Mouse (Mus musculus) liver, postnatal 0 days (tissue): ENCODE data around the gene Pde10a. TPM values are rescaled to one million over a fixed set of nuclear protein-coding genes. Genes with fewer than 3 reads are reported as not detected.

ENCODE experiments used
- ATAC-seq: fragments of 200-750 bp; cut with Nextera tagmentation; 2 replicates; pipeline ENCODE4 v1.8.0; 2017; ENCODE audit warnings: mild to moderate bottlenecking, moderate library complexity
- DNase-seq: peaks from one replicate; pipeline ENCODE4 v3.0.0-alpha.2; 2016
- H3K27ac ChIP-seq: fragments of 300-500 bp; sonication (generic); 2 replicates; pipeline ENCODE4 v1.5.1; 2014; ENCODE audit warnings: antibody characterized with exemption, moderate library complexity, mild to moderate bottlenecking, low read depth
- H3K27me3 ChIP-seq: fragments of 300-500 bp; sonication (generic); 2 replicates; pipeline ENCODE4 v1.6.1; 2014; ENCODE audit warnings: low read length, control low read depth, mixed read lengths; ENCODE audit not compliant: insufficient read depth
- H3K36me3 ChIP-seq: fragments of 300-500 bp; sonication (generic); replicated peaks from 2 replicates; pipeline ENCODE4 v1.6.1; 2014; ENCODE audit warnings: mild to moderate bottlenecking, control low read depth, low read length, moderate library complexity, mixed read lengths; ENCODE audit not compliant: insufficient read depth
- H3K4me1 ChIP-seq: fragments of 300-500 bp; sonication (generic); 2 replicates; pipeline ENCODE4 v1.6.1; 2014; ENCODE audit warnings: antibody characterized with exemption, mild to moderate bottlenecking, control low read depth; ENCODE audit not compliant: insufficient read depth
- H3K4me2 ChIP-seq: fragments of 300-500 bp; sonication (generic); 2 replicates; pipeline ENCODE4 v1.6.1; 2014; ENCODE audit warnings: low read depth, mild to moderate bottlenecking, low read length, moderate library complexity, mixed read lengths
- H3K4me3 ChIP-seq: fragments of 300-500 bp; sonication (generic); 2 replicates; pipeline ENCODE4 v1.5.1; 2014; ENCODE audit warnings: low read depth, low read length
- H3K9ac ChIP-seq: fragments of 300-500 bp; sonication (generic); replicated peaks from 2 replicates; pipeline ENCODE4 v1.6.1; 2014; ENCODE audit warnings: mild to moderate bottlenecking, moderate library complexity
- H3K9me3 ChIP-seq: fragments of 300-500 bp; sonication (generic); 2 replicates; pipeline ENCODE4 v1.6.1; 2016; ENCODE audit warnings: mild to moderate bottlenecking, control low read depth, low read length, mixed read lengths
- CTCF ChIP-seq: sonication (generic); IDR thresholded peaks from 2 replicates; pipeline ENCODE4 v1.5.1; 2016; ENCODE audit warnings: antibody characterized with exemption, low read depth
- EP300 ChIP-seq: IDR thresholded peaks from 2 replicates; pipeline ENCODE4 v1.6.1; 2016; ENCODE audit warnings: antibody characterized with exemption, low read depth, mild to moderate bottlenecking
- WGBS: fragments of 180-500 bp; shearing (Covaris S2); extraction: QIAGEN DNeasy Blood & Tissue Kit; methylation state at CpG from one replicate; pipeline ENCODE4 v1.1.7; 2014; ENCODE audit not compliant: insufficient replicate concordance; 5-methylcytosine and 5-hydroxymethylcytosine counted together
- polyA plus RNA-seq: library from polyadenylated mRNA; unstranded; fragments of >200 nt; fragmentation: Nextera tagmentation; extraction: Ambion mirVana; gene quantifications from 2 replicates; pipeline ENCODE4 v1.2.1, GENCODE M21; 2015

The Pde10a gene
- polyA plus RNA-seq, 1 experiment from 2014 or later = 0.90 TPM

DNA sequence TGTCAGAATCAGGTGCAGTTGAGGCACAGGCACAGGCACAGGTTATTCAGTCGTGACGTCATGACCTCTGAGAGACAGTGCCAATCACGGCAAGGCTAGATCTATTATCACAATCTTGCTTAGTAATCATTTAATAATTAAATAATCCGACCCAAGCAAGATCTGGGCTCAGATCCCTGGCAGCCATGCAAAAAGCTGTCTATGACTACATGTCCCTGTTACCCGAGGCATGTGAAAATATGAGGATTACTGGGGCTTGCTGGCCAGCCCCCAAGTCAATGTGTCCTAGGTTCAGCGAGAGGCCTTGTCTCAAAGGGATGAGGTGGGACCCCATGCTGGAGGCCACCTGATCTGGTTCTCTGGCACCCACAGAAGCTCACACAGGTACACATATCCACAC is 11.3 kb downstream of the Pde10a start:
- no peak overlapping the region for H3K27ac ChIP-seq
- H3K9ac ChIP-seq = no peak overlapping the region
- no peaks in the 10 kb centered on the region for H3K4me1 ChIP-seq
- ATAC-seq = no peak
- H3K4me3 ChIP-seq = no peak overlapping the region
- H3K9me3 ChIP-seq = no peaks in the 10 kb centered on the region
- TF ChIP-seq CTCF = no peak
- TF ChIP-seq EP300 = no peak
- H3K4me2 ChIP-seq = no peak overlapping the region
- WGBS = 72% methylated on average over 6 of the region's 6 CpGs
- no peak for DNase-seq
- no peaks in the 10 kb centered on the region for H3K36me3 ChIP-seq
- H3K27me3 ChIP-seq = no peaks in the 10 kb centered on the region

GRCm38 (mm10) chr17:8538102-8538501 is 12.9 kb downstream of the Pde10a start:
- H3K27ac ChIP-seq = no peak overlapping the region
- H3K36me3 ChIP-seq = no peaks in the 10 kb centered on the region
- TF ChIP-seq CTCF = peak; percentile 52
- no peak for TF ChIP-seq EP300
- no peaks in the 10 kb centered on the region for H3K4me1 ChIP-seq
- H3K27me3 ChIP-seq = no peaks in the 10 kb centered on the region
- no peak overlapping the region for H3K9ac ChIP-seq
- DNase-seq (no peak), ATAC-seq (no peak)
- WGBS = 62% methylated on average over 3 of the region's 3 CpGs
- no peaks in the 10 kb centered on the region for H3K9me3 ChIP-seq
- H3K4me3 ChIP-seq = no peak overlapping the region
- no peak overlapping the region for H3K4me2 ChIP-seq

- H3K36me3 ChIP-seq = no peaks in the 10 kb centered on the region
- TF ChIP-seq EP300 (no peak), CTCF (no peak)
- ATAC-seq = no peak
- H3K27me3 ChIP-seq = no peaks in the 10 kb centered on the region
- WGBS = 79% methylated on average over 14 of the region's 14 CpGs
- H3K9me3 ChIP-seq = no peaks in the 10 kb centered on the region
- no peak for DNase-seq
- no peak overlapping the region for H3K9ac ChIP-seq
- no peak overlapping the region for H3K27ac ChIP-seq
- no peak overlapping the region for H3K4me2 ChIP-seq
- no peaks in the 10 kb centered on the region for H3K4me1 ChIP-seq
- H3K4me3 ChIP-seq = no peak overlapping the region
These were observed 16.9 kb downstream of the Pde10a start for GRCm38 (mm10) chr17:8541974-8542538.

DNA sequence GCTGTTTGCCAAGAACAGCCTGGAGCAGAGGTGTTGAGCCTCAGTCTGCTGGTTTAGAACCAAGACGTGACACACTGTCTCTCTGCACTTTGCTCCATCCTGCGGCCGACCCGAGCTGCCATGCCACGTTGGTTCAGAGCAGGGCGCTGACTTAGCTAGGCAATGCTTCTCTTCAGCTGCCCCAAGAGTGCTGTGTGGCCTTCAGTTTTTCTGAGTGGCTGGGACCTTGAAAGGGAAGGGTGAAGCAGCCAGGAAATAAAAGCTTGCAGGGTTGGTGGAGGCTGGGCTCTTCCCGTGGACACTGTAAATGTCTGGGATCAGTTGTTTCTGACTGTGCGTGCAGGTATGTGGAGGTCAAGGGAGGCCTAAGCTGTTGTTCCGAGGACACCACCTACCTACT is 21.2 kb downstream of the Pde10a start:
- H3K36me3 ChIP-seq = no peaks in the 10 kb centered on the region
- no peaks in the 10 kb centered on the region for H3K4me1 ChIP-seq
- H3K9me3 ChIP-seq = no peaks in the 10 kb centered on the region
- no peak overlapping the region for H3K9ac ChIP-seq
- ATAC-seq (no peak), DNase-seq (no peak)
- H3K27me3 ChIP-seq = 0 out of 2 replicates have a peak, but pooled peaks cover 4% of the 10 kb centered on the region
- no peak overlapping the region for H3K4me3 ChIP-seq
- TF ChIP-seq CTCF (no peak), EP300 (no peak)
- H3K4me2 ChIP-seq = no peak overlapping the region
- 70% methylated on average over 9 of the region's 9 CpGs for WGBS
- no peak overlapping the region for H3K27ac ChIP-seq

- DNase-seq (no peak), ATAC-seq (no peak)
- TF ChIP-seq CTCF (no peak), EP300 (no peak)
- 0 out of 2 replicates have a peak, but pooled peaks cover 4% of the 10 kb centered on the region for H3K27me3 ChIP-seq
- H3K27ac ChIP-seq = no peak overlapping the region
- no peaks in the 10 kb centered on the region for H3K4me1 ChIP-seq
- no peak overlapping the region for H3K4me3 ChIP-seq
- no peaks in the 10 kb centered on the region for H3K36me3 ChIP-seq
- WGBS = 69% methylated on average over 4 of the region's 4 CpGs
- H3K9me3 ChIP-seq = no peaks in the 10 kb centered on the region
- no peak overlapping the region for H3K9ac ChIP-seq
- H3K4me2 ChIP-seq = no peak overlapping the region
These were observed 23.6 kb downstream of the Pde10a start for GRCm38 (mm10) chr17:8548733-8549132.

GRCm38 (mm10) chr17:8551641-8552040 is 26.5 kb downstream of the Pde10a start:
- Histone ChIP-seq H3K9ac (no peak overlapping the region), H3K27me3 (0 out of 2 replicates have a peak, but pooled peaks cover 4% of the 10 kb centered on the region), H3K4me3 (no peak overlapping the region), H3K4me2 (no peak overlapping the region), H3K9me3 (no peaks in the 10 kb centered on the region), H3K36me3 (no peaks in the 10 kb centered on the region), H3K4me1 (no peaks in the 10 kb centered on the region), H3K27ac (no peak overlapping the region)
- TF ChIP-seq EP300 (no peak), CTCF (no peak)
- DNase-seq (no peak), ATAC-seq (no peak)
- 63% methylated on average over 3 of the region's 3 CpGs for WGBS
